Mouse (Mus musculus): Measurements from ENCODE around the gene Hemk1. TPM values are rescaled to one million over a fixed set of nuclear protein-coding genes. Genes with fewer than 3 reads are reported as not detected.

The Hemk1 gene
- polyA plus RNA-seq, 1 experiment from 2014 or later: 12.8 TPM

GRCm38 (mm10) chr9:107372441-107372840, 34.3 kb upstream of the Hemk1 start:
- peaks cover 30% of the 10 kb centered on the region for H3K27me3 ChIP-seq (replicated peaks; ENCODE audit: control insufficient read depth, insufficient read depth, low read length)
- H3K9me3 ChIP-seq (ENCODE audit: control insufficient read depth, low read length): no peaks in the 10 kb centered on the region
- H3K4me1 ChIP-seq (replicated peaks; ENCODE audit: control insufficient read depth, insufficient read depth, low read length): no peaks in the 10 kb centered on the region
- H3K4me2 ChIP-seq (ENCODE audit: low read length): no peak overlapping the region
- no peaks in the 10 kb centered on the region for H3K36me3 ChIP-seq (ENCODE audit: control insufficient read depth, insufficient read depth, low read length)
- 66% methylated on average over 4 of the region's 4 CpGs for WGBS
- H3K27ac ChIP-seq (ENCODE audit: low read depth): no peak overlapping the region
- no peak for DNase-seq (ENCODE audit: low spot score)
- H3K4me3 ChIP-seq (ENCODE audit: low read depth, low read length): no peak overlapping the region
- H3K9ac ChIP-seq (ENCODE audit: low read length): no peak overlapping the region
- ATAC-seq (replicated peaks; ENCODE audit: low FRiP score, low TSS enrichment, low read depth): no peak

GRCm38 (mm10) chr9:107370106-107370463, 31.9 kb upstream of the Hemk1 start:
- Histone ChIP-seq H3K27me3 (replicated peaks; ENCODE audit: control insufficient read depth, insufficient read depth, low read length) (peaks cover 7% of the 10 kb centered on the region; the same call in 1 of the 2 replicates), H3K4me2 (ENCODE audit: low read length) (no peak overlapping the region), H3K36me3 (ENCODE audit: control insufficient read depth, insufficient read depth, low read length) (no peaks in the 10 kb centered on the region), H3K4me1 (replicated peaks; ENCODE audit: control insufficient read depth, insufficient read depth, low read length) (no peaks in the 10 kb centered on the region), H3K27ac (ENCODE audit: low read depth) (no peak overlapping the region), H3K4me3 (ENCODE audit: low read depth, low read length) (no peak overlapping the region), H3K9me3 (ENCODE audit: control insufficient read depth, low read length) (no peaks in the 10 kb centered on the region), H3K9ac (ENCODE audit: low read length) (no peak overlapping the region)
- no peak for DNase-seq (ENCODE audit: low spot score)
- WGBS: 15% methylated on average over 4 of the region's 4 CpGs
- no peak for ATAC-seq (replicated peaks; ENCODE audit: low FRiP score, low TSS enrichment, low read depth)

GRCm38 (mm10) chr9:107369270-107370105, 31.3 kb upstream of the Hemk1 start:
- Histone ChIP-seq H3K27ac (ENCODE audit: low read depth) (no peak overlapping the region), H3K4me2 (ENCODE audit: low read length) (no peak overlapping the region), H3K27me3 (replicated peaks; ENCODE audit: control insufficient read depth, insufficient read depth, low read length) (0 out of 2 replicates have a peak, but pooled peaks cover under 1% of the 10 kb centered on the region), H3K36me3 (ENCODE audit: control insufficient read depth, insufficient read depth, low read length) (no peaks in the 10 kb centered on the region), H3K4me3 (ENCODE audit: low read depth, low read length) (no peak overlapping the region), H3K4me1 (replicated peaks; ENCODE audit: control insufficient read depth, insufficient read depth, low read length) (no peaks in the 10 kb centered on the region), H3K9ac (ENCODE audit: low read length) (no peak overlapping the region), H3K9me3 (ENCODE audit: control insufficient read depth, low read length) (no peaks in the 10 kb centered on the region)
- WGBS: 35% methylated on average over 10 of the region's 10 CpGs
- no peak for DNase-seq (ENCODE audit: low spot score)
- no peak for ATAC-seq (replicated peaks; ENCODE audit: low FRiP score, low TSS enrichment, low read depth)

- Histone ChIP-seq H3K9ac (ENCODE audit: low read length) (no peak overlapping the region), H3K9me3 (ENCODE audit: control insufficient read depth, low read length) (no peaks in the 10 kb centered on the region), H3K27ac (ENCODE audit: low read depth) (no peak overlapping the region), H3K27me3 (replicated peaks; ENCODE audit: control insufficient read depth, insufficient read depth, low read length) (no peaks in the 10 kb centered on the region), H3K4me1 (replicated peaks; ENCODE audit: control insufficient read depth, insufficient read depth, low read length) (no peaks in the 10 kb centered on the region), H3K36me3 (ENCODE audit: control insufficient read depth, insufficient read depth, low read length) (no peaks in the 10 kb centered on the region), H3K4me3 (ENCODE audit: low read depth, low read length) (no peak overlapping the region), H3K4me2 (ENCODE audit: low read length) (no peak overlapping the region)
- WGBS: 41% methylated on average over 1 of the region's 1 CpGs
- DNase-seq (ENCODE audit: low spot score) (no peak), ATAC-seq (replicated peaks; ENCODE audit: low FRiP score, low TSS enrichment, low read depth) (no peak)
Observed at GRCm38 (mm10) chr9:107368302-107368701, 30.2 kb upstream of the Hemk1 start.

GRCm38 (mm10) chr9:107366644-107367043, 28.5 kb upstream of the Hemk1 start:
- Histone ChIP-seq H3K4me1 (replicated peaks; ENCODE audit: control insufficient read depth, insufficient read depth, low read length) (no peaks in the 10 kb centered on the region), H3K9me3 (ENCODE audit: control insufficient read depth, low read length) (no peaks in the 10 kb centered on the region), H3K27me3 (replicated peaks; ENCODE audit: control insufficient read depth, insufficient read depth, low read length) (no peaks in the 10 kb centered on the region), H3K4me2 (ENCODE audit: low read length) (no peak overlapping the region), H3K9ac (ENCODE audit: low read length) (no peak overlapping the region), H3K36me3 (ENCODE audit: control insufficient read depth, insufficient read depth, low read length) (no peaks in the 10 kb centered on the region), H3K4me3 (ENCODE audit: low read depth, low read length) (no peak overlapping the region), H3K27ac (ENCODE audit: low read depth) (no peak overlapping the region)
- DNase-seq (ENCODE audit: low spot score) (peak; percentile 79), ATAC-seq (replicated peaks; ENCODE audit: low FRiP score, low TSS enrichment, low read depth) (no peak)
- WGBS: 12% methylated on average over 3 of the region's 3 CpGs

- no peak for DNase-seq (ENCODE audit: low spot score)
- 12% methylated on average over 3 of the region's 3 CpGs for WGBS
- no peak overlapping the region for H3K4me2 ChIP-seq (ENCODE audit: low read length)
Observed at GRCm38 (mm10) chr9:107360989-107361388, 22.8 kb upstream of the Hemk1 start.

GRCm38 (mm10) chr9:107357651-107358050, 19.5 kb upstream of the Hemk1 start:
- Histone ChIP-seq H3K4me2 (ENCODE audit: low read length) (no peak overlapping the region), H3K9me3 (ENCODE audit: control insufficient read depth, low read length) (no peaks in the 10 kb centered on the region), H3K4me3 (ENCODE audit: low read depth, low read length) (no peak overlapping the region), H3K27me3 (replicated peaks; ENCODE audit: control insufficient read depth, insufficient read depth, low read length) (peaks cover 7% of the 10 kb centered on the region; the same call in 1 of the 2 replicates), H3K36me3 (ENCODE audit: control insufficient read depth, insufficient read depth, low read length) (no peaks in the 10 kb centered on the region), H3K4me1 (replicated peaks; ENCODE audit: control insufficient read depth, insufficient read depth, low read length) (no peaks in the 10 kb centered on the region), H3K27ac (ENCODE audit: low read depth) (no peak overlapping the region), H3K9ac (ENCODE audit: low read length) (no peak overlapping the region)
- DNase-seq (ENCODE audit: low spot score) (peak; percentile 96), ATAC-seq (replicated peaks; ENCODE audit: low FRiP score, low TSS enrichment, low read depth) (no peak)
- WGBS: 19% methylated on average over 5 of the region's 5 CpGs

More at GRCm38 (mm10) chr9:107360989-107361388, 22.8 kb upstream of the Hemk1 start:
- Histone ChIP-seq H3K27me3 (replicated peaks; ENCODE audit: control insufficient read depth, insufficient read depth, low read length) (peaks cover 5% of the 10 kb centered on the region; the same call in 1 of the 2 replicates), H3K4me3 (ENCODE audit: low read depth, low read length) (no peak overlapping the region), H3K27ac (ENCODE audit: low read depth) (no peak overlapping the region), H3K9ac (ENCODE audit: low read length) (no peak overlapping the region), H3K36me3 (ENCODE audit: control insufficient read depth, insufficient read depth, low read length) (no peaks in the 10 kb centered on the region), H3K9me3 (ENCODE audit: control insufficient read depth, low read length) (no peaks in the 10 kb centered on the region), H3K4me1 (replicated peaks; ENCODE audit: control insufficient read depth, insufficient read depth, low read length) (no peaks in the 10 kb centered on the region)
- ATAC-seq (replicated peaks; ENCODE audit: low FRiP score, low TSS enrichment, low read depth): no peak

- ATAC-seq (replicated peaks; ENCODE audit: low FRiP score, low TSS enrichment, low read depth): no peak
- H3K36me3 ChIP-seq (ENCODE audit: control insufficient read depth, insufficient read depth, low read length): no peaks in the 10 kb centered on the region
- WGBS: 44% methylated on average over 7 of the region's 7 CpGs
- no peaks in the 10 kb centered on the region for H3K9me3 ChIP-seq (ENCODE audit: control insufficient read depth, low read length)
- no peak overlapping the region for H3K9ac ChIP-seq (ENCODE audit: low read length)
- no peak overlapping the region for H3K4me3 ChIP-seq (ENCODE audit: low read depth, low read length)
- H3K4me1 ChIP-seq (replicated peaks; ENCODE audit: control insufficient read depth, insufficient read depth, low read length): no peaks in the 10 kb centered on the region
- no peak overlapping the region for H3K27ac ChIP-seq (ENCODE audit: low read depth)
- H3K27me3 ChIP-seq (replicated peaks; ENCODE audit: control insufficient read depth, insufficient read depth, low read length): peaks cover 7% of the 10 kb centered on the region; the same call in 1 of the 2 replicates
- no peak overlapping the region for H3K4me2 ChIP-seq (ENCODE audit: low read length)
- peak; percentile 83 for DNase-seq (ENCODE audit: low spot score)
Observed at GRCm38 (mm10) chr9:107355870-107356765, 18.0 kb upstream of the Hemk1 start.
